Mouse (Mus musculus) bone marrow macrophage, adult 2 months (primary cell): ENCODE results near the gene Tmem198.

Source experiments
- CTCF ChIP-seq: IDR thresholded peaks from 2 replicates; pipeline ENCODE4 v1.5.1; 2012; ENCODE audit warnings: low read depth, mild to moderate bottlenecking, low read length, moderate library complexity
- POLR2A ChIP-seq: IDR thresholded peaks from 2 replicates; pipeline ENCODE4 v1.6.1; 2012; ENCODE audit warnings: mild to moderate bottlenecking, low read depth, low read length, borderline replicate concordance

- TF ChIP-seq POLR2A: no peak
- no peak for TF ChIP-seq CTCF
Measured at GRCm38 (mm10) chr1:75498897-75499296, 19.6 kb downstream of the Tmem198 start.
